Mouse (Mus musculus): ENCODE measurements at regions not wholly inside any gene's neighbourhood (a gene's known extent, or its start where the extent isn't known, plus 50 kb on each side); places are given as distances from the start of the nearest gene placed in this dataset.
"Not testable (repeated sequence)": the region's sequence is repeated elsewhere in the genome, so short reads cannot be mapped to it uniquely, and the experiment has no call there.

GRCm38 (mm10) chr14:53351457-53351856 is 855.9 kb upstream of the Olfr1507 start:
- not testable (repeated sequence) for TF ChIP-seq CTCF, EP300 (IDR thresholded peaks at IDR 0.05; ENCODE audit: low read depth)
